Mouse (Mus musculus) hindbrain, embryonic 16.5 days (tissue): Measurements from ENCODE around the gene Zbtb44. TPM values are rescaled to one million over a fixed set of nuclear protein-coding genes. Genes with fewer than 3 reads are reported as not detected.

Source experiments
- ATAC-seq: fragments of 200-750 bp; cut with Nextera tagmentation; 2 replicates; pipeline ENCODE4 v1.8.0; 2017; ENCODE audit warnings: moderate TSS enrichment, moderate library complexity
- H3K27ac ChIP-seq: fragments of 300-500 bp; sonication (generic); 2 replicates; pipeline ENCODE4 v1.5.1; 2014; ENCODE audit warnings: low read depth, mild to moderate bottlenecking, control low read depth, low read length, moderate library complexity
- H3K27me3 ChIP-seq: fragments of 300-500 bp; sonication (generic); replicated peaks from 2 replicates; pipeline ENCODE4 v1.6.1; 2014; ENCODE audit warnings: low read length; ENCODE audit not compliant: control insufficient read depth, insufficient read depth
- H3K36me3 ChIP-seq: fragments of 300-500 bp; sonication (generic); 2 replicates; pipeline ENCODE4 v1.6.1; 2014; ENCODE audit warnings: mild to moderate bottlenecking, low read length, moderate library complexity, mixed read lengths; ENCODE audit not compliant: control insufficient read depth, insufficient read depth
- H3K4me1 ChIP-seq: fragments of 300-500 bp; sonication (generic); 2 replicates; pipeline ENCODE4 v1.6.1; 2014; ENCODE audit warnings: low read depth, low read length; ENCODE audit not compliant: control insufficient read depth, insufficient read depth
- H3K4me2 ChIP-seq: fragments of 300-500 bp; sonication (generic); 2 replicates; pipeline ENCODE4 v1.6.1; 2014; ENCODE audit warnings: mild to moderate bottlenecking, low read length, control low read depth, moderate library complexity
- H3K4me3 ChIP-seq: fragments of 300-500 bp; sonication (generic); 2 replicates; pipeline ENCODE4 v1.5.1; 2014; ENCODE audit warnings: mild to moderate bottlenecking, low read length, control low read depth, moderate library complexity
- H3K9ac ChIP-seq: fragments of 300-500 bp; sonication (generic); 2 replicates; pipeline ENCODE4 v1.6.1; 2014; ENCODE audit warnings: low read depth, mild to moderate bottlenecking, control low read depth, low read length, moderate library complexity
- H3K9me3 ChIP-seq: fragments of 300-500 bp; sonication (generic); 2 replicates; pipeline ENCODE4 v1.6.1; 2014; ENCODE audit warnings: mild to moderate bottlenecking, low read length, moderate library complexity; ENCODE audit not compliant: control insufficient read depth
- WGBS: fragments of 180-500 bp; shearing (Covaris S2); extraction: QIAGEN DNeasy Blood & Tissue Kit; methylation state at CpG from one replicate; pipeline ENCODE4 v1.1.7; 2014; 5-methylcytosine and 5-hydroxymethylcytosine counted together
- polyA plus RNA-seq: library from polyadenylated mRNA; unstranded; fragments of >200 nt; fragmentation: Nextera tagmentation; extraction: Ambion mirVana; gene quantifications from 2 replicates; pipeline ENCODE4 v1.2.1, GENCODE M21; 2015

Gene Zbtb44
- polyA plus RNA-seq, 1 experiment from 2014 or later, result 2.9 TPM

GRCm38 (mm10) chr9:31011533-31011932 lies 18.9 kb upstream of the Zbtb44 start:
- H3K9ac ChIP-seq, result no peak overlapping the region
- no peaks in the 10 kb centered on the region for H3K9me3 ChIP-seq
- no peak overlapping the region for H3K27ac ChIP-seq
- no peak for ATAC-seq
- no peaks in the 10 kb centered on the region for H3K27me3 ChIP-seq
- WGBS, result 54% methylated on average over 1 of the region's 1 CpGs
- H3K4me2 ChIP-seq, result no peak overlapping the region
- no peak overlapping the region for H3K4me3 ChIP-seq
- no peaks in the 10 kb centered on the region for H3K4me1 ChIP-seq
- no peaks in the 10 kb centered on the region for H3K36me3 ChIP-seq

GRCm38 (mm10) chr9:31012674-31013073 lies 17.8 kb upstream of the Zbtb44 start:
- H3K4me2 ChIP-seq, result no peak overlapping the region
- H3K9me3 ChIP-seq, result no peaks in the 10 kb centered on the region
- no peaks in the 10 kb centered on the region for H3K36me3 ChIP-seq
- 88% methylated on average over 4 of the region's 4 CpGs for WGBS
- H3K9ac ChIP-seq, result no peak overlapping the region
- H3K4me3 ChIP-seq, result no peak overlapping the region
- ATAC-seq, result no peak
- no peaks in the 10 kb centered on the region for H3K4me1 ChIP-seq
- no peak overlapping the region for H3K27ac ChIP-seq
- H3K27me3 ChIP-seq, result no peaks in the 10 kb centered on the region

- no peaks in the 10 kb centered on the region for H3K36me3 ChIP-seq
- no peaks in the 10 kb centered on the region for H3K9me3 ChIP-seq
- H3K4me1 ChIP-seq, result no peaks in the 10 kb centered on the region
- WGBS, result 87% methylated on average over 4 of the region's 4 CpGs
- ATAC-seq, result no peak
- H3K9ac ChIP-seq, result no peak overlapping the region
- H3K4me2 ChIP-seq, result no peak overlapping the region
- no peak overlapping the region for H3K4me3 ChIP-seq
- H3K27me3 ChIP-seq, result no peaks in the 10 kb centered on the region
- no peak overlapping the region for H3K27ac ChIP-seq
Measured at GRCm38 (mm10) chr9:31013415-31013814, 17.0 kb upstream of the Zbtb44 start.

GRCm38 (mm10) chr9:31017616-31018015 lies 12.8 kb upstream of the Zbtb44 start:
- ATAC-seq, result no peak
- Histone ChIP-seq H3K27me3 (no peaks in the 10 kb centered on the region), H3K9ac (no peak overlapping the region), H3K27ac (no peak overlapping the region), H3K36me3 (no peaks in the 10 kb centered on the region), H3K9me3 (no peaks in the 10 kb centered on the region), H3K4me3 (no peak overlapping the region), H3K4me2 (no peak overlapping the region), H3K4me1 (no peaks in the 10 kb centered on the region)
- 71% methylated on average over 4 of the region's 4 CpGs for WGBS

- H3K27me3 ChIP-seq, result no peaks in the 10 kb centered on the region
- no peak for ATAC-seq
- 87% methylated on average over 3 of the region's 3 CpGs for WGBS
Measured at GRCm38 (mm10) chr9:31018158-31018557, 12.3 kb upstream of the Zbtb44 start.

GRCm38 (mm10) chr9:31018705-31019104 lies 11.7 kb upstream of the Zbtb44 start:
- Histone ChIP-seq H3K27me3 (no peaks in the 10 kb centered on the region), H3K36me3 (no peaks in the 10 kb centered on the region), H3K4me1 (no peaks in the 10 kb centered on the region), H3K9ac (no peak overlapping the region), H3K9me3 (no peaks in the 10 kb centered on the region), H3K4me3 (no peak overlapping the region), H3K4me2 (no peak overlapping the region), H3K27ac (no peak overlapping the region)
- ATAC-seq, result no peak

More at GRCm38 (mm10) chr9:31018158-31018557, 12.3 kb upstream of the Zbtb44 start:
- H3K4me2 ChIP-seq, result no peak overlapping the region
- no peak overlapping the region for H3K4me3 ChIP-seq
- H3K4me1 ChIP-seq, result no peaks in the 10 kb centered on the region
- no peak overlapping the region for H3K9ac ChIP-seq
- no peaks in the 10 kb centered on the region for H3K9me3 ChIP-seq
- no peaks in the 10 kb centered on the region for H3K36me3 ChIP-seq
- H3K27ac ChIP-seq, result no peak overlapping the region

- no peak overlapping the region for H3K4me3 ChIP-seq
- H3K36me3 ChIP-seq, result no peaks in the 10 kb centered on the region
- ATAC-seq, result no peak
- no peak overlapping the region for H3K4me2 ChIP-seq
- H3K9me3 ChIP-seq, result no peaks in the 10 kb centered on the region
- no peak overlapping the region for H3K9ac ChIP-seq
- H3K27me3 ChIP-seq, result no peaks in the 10 kb centered on the region
- peaks cover 7% of the 10 kb centered on the region for H3K4me1 ChIP-seq
- WGBS, result 90% methylated on average over 4 of the region's 4 CpGs
- no peak overlapping the region for H3K27ac ChIP-seq
Measured at GRCm38 (mm10) chr9:31028251-31028650, 2.2 kb upstream of the Zbtb44 start.

- under 1% methylated on average over 42 of the region's 57 CpGs for WGBS
- no peaks in the 10 kb centered on the region for H3K36me3 ChIP-seq
- peak; percentile 98 for ATAC-seq
Measured at GRCm38 (mm10) chr9:31029751-31030511, 513 bp upstream of the Zbtb44 start.

GRCm38 (mm10) chr9:31031414-31031843 lies 985 bp downstream of the Zbtb44 start:
- Histone ChIP-seq H3K27me3 (no peaks in the 10 kb centered on the region), H3K9ac (peak overlapping the region; percentile 97), H3K36me3 (no peaks in the 10 kb centered on the region), H3K9me3 (no peaks in the 10 kb centered on the region), H3K4me3 (peak overlapping the region; percentile 96), H3K27ac (no peak overlapping the region; the same call in 1 of the 2 replicates), H3K4me2 (peak overlapping the region; percentile 95), H3K4me1 (peaks cover 7% of the 10 kb centered on the region)
- no peak for ATAC-seq
- 18% methylated on average over 8 of the region's 8 CpGs for WGBS

More at GRCm38 (mm10) chr9:31029751-31030511, 513 bp upstream of the Zbtb44 start:
- H3K4me1 ChIP-seq, result peaks cover 7% of the 10 kb centered on the region
- peak overlapping the region; percentile 97 for H3K9ac ChIP-seq
- no peaks in the 10 kb centered on the region for H3K9me3 ChIP-seq
- no peaks in the 10 kb centered on the region for H3K27me3 ChIP-seq
- peak overlapping the region; percentile 96 for H3K4me3 ChIP-seq
- H3K27ac ChIP-seq, result peak overlapping the region; percentile 95
- peak overlapping the region; percentile 95 for H3K4me2 ChIP-seq
